Mouse (Mus musculus) liver, postnatal 0 days (tissue): ENCODE measurements around the gene Dhrs13.

Experiments
- CTCF ChIP-seq: sonication (generic); IDR thresholded peaks from 2 replicates; pipeline ENCODE4 v1.5.1; 2016; ENCODE audit warnings: antibody characterized with exemption, low read depth
- EP300 ChIP-seq: IDR thresholded peaks from 2 replicates; pipeline ENCODE4 v1.6.1; 2016; ENCODE audit warnings: antibody characterized with exemption, low read depth, mild to moderate bottlenecking

DNA sequence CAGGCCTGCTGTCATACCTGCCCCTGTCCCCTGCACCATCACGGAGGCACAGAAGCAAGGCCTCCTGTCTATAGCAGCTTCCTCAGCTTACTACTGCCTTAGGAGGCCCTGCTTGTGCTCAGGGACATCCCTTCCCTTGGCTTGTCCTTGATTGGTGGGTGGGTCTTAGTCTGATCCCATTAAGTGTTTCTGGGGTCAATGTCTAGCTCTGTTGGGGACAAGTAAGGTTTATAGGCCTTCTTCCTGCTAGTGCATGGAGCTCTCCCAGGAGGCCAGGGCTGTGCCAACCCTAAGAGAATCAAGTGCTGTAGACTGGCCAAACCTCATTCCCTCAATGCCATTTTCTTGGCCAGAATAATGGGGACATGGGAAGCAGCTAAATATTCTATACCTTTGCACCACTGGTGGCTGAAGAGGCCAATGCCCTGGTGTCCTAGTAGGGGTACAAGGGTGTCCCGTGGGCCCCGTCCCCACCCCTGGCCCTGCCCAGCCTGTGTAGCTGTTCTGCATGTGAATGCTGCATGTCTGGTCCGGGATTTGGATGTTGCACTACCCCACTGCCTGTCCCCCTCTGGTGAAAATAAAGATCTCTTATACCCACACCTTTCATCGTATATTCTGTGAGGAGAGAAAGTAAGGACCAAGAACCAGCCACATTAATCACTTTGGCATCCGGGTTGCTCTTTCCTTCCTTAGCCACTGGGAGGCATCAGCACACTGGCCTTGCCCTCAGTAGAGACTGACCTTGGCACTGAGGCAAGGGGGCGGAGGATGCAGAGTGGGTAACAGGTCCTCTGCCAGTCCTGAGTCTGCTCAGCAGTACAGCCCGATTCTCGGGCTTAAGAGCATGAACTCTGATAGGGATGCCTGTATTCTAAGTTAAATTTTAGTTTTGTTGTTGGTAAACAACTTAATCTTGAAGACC, 28.0 kb downstream of the Dhrs13 start:
- TF ChIP-seq CTCF, result peak; percentile 99
- TF ChIP-seq EP300, result peak; percentile 38; the same call in 1 of the 2 replicates
